Mouse (Mus musculus) retina, embryonic 14.5 days (tissue): ENCODE measurements around the gene Cramp1l.

Source experiments
- DNase-seq: peaks from one replicate; pipeline ENCODE4 v3.0.0-alpha.2; 2015; ENCODE audit warnings: low spot score

The Cramp1l gene

GRCm38 (mm10) chr17:25015655-25016291 lies at the start of gene Cramp1l, which contains the start of gene Ift140:
TSS of gene Cramp1l (minus strand) at chr17:25015788.
TSS of gene Ift140 (plus strand) at chr17:25016085.
- peak; percentile 99 for DNase-seq

GRCm38 (mm10) chr17:25065189-25065588 lies 49.6 kb upstream of the Cramp1l start:
- DNase-seq: no peak

- no peak for DNase-seq
Measured at GRCm38 (mm10) chr17:25064351-25064750, 48.8 kb upstream of the Cramp1l start.

DNA sequence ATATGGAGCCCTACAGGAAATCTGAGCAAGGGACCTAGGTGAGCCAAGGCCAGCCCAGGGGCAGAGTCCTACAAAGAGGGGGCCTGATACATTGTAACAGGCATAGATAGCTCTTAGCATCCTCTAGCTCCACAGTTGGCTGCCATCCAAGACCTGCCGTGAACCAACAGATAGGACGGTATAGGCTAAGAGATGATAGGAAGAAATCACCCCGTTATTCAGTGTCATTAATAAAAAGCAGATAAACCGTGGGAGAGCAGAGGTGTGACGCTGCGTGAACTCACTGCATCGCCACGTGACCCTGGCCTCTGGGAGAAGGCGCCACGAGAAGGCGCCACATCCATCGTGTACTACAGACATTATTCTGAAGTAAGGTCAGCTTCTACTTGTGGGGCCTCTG lies 48.3 kb upstream of the Cramp1l start:
- DNase-seq: no peak

GRCm38 (mm10) chr17:25063261-25063660 lies 47.7 kb upstream of the Cramp1l start:
- no peak for DNase-seq

GRCm38 (mm10) chr17:25057041-25057440 lies 41.5 kb upstream of the Cramp1l start:
- no peak for DNase-seq

DNA sequence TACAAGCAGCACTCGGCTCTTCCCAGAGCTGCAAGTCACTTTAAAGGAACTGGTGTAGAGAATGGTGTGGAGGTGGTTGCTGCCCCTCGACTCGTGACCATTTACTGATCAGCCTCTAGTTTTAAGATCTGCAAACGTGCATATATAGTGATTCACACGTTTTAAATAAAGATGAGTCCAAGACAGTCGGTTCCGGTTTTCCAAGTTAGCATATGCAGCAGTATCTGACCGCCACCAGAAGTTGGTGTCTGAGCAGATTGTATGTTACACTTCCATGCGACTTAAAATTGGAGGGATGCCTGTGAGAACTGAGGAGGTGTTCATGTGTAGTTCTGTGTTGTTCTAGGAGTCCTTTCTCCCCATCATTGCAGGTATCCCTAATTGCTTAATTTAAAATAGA lies 37.7 kb upstream of the Cramp1l start:
- no peak for DNase-seq

GRCm38 (mm10) chr17:25047143-25047542 lies 31.6 kb upstream of the Cramp1l start:
- no peak for DNase-seq

- DNase-seq: no peak
Measured at GRCm38 (mm10) chr17:25045281-25045680, 29.7 kb upstream of the Cramp1l start.

- no peak for DNase-seq
Measured at GRCm38 (mm10) chr17:25044879-25045278, 29.3 kb upstream of the Cramp1l start.

DNA sequence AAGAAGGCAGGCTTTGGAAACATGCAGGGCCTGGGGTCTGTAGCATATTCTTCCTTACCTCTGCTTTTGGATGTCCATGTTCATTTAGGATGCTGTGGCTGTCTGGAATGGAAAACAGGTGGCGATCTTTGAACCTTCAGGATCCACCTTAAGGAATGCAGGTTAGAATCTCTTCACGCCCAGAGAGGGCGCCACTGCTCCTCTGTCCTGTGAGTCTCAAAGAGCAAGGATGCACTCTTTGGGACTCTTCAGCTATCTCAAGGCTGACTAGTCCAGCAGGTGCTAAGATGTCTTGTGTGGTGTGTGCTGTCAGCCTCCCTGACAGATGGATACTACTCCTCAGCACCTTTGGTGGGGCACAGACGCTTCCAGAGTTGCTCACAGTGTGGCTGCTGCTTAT lies 20.6 kb upstream of the Cramp1l start:
- no peak for DNase-seq

DNA sequence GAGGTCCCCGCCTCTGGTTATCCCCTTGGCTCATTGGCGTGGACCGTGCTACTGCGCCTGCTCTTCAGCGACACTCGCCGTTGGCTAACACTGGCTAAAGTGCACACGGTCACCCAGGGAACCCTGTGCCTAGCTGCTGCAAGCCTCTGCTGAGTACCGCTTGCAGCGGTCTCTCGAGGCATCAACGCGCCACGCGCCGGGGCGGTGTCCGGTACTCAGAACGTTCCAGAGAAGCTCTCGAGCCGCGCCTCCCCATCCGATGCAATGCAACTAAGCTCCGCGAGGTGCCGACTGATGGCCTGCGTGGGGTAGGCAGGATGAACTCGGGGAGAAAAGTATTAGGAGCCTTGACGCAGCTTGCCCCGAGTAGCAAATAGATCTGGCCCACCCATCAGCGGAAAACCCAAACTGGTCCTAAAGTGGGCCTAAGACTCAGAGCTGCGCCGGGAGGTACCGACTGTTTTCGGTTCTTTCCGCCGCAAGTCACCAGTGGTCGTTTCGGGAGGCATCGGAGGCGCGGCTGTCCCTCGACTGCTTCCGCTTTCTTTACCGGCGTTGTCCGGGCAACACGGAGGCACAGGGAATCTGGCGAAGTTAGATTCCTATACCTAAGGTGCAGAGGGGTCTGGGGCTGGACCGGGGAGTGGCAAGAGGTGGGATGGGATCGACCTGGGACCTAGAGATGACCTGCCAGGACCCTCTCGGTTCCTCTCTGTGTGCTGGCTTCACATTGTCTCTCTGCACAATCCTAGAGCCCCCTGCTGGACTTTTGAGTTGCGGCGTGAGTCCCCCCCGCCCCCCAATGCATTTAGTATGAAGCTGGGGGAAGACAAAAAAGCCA lies 924 bp upstream of the Cramp1l start:
- peak; percentile 73 for DNase-seq

DNA sequence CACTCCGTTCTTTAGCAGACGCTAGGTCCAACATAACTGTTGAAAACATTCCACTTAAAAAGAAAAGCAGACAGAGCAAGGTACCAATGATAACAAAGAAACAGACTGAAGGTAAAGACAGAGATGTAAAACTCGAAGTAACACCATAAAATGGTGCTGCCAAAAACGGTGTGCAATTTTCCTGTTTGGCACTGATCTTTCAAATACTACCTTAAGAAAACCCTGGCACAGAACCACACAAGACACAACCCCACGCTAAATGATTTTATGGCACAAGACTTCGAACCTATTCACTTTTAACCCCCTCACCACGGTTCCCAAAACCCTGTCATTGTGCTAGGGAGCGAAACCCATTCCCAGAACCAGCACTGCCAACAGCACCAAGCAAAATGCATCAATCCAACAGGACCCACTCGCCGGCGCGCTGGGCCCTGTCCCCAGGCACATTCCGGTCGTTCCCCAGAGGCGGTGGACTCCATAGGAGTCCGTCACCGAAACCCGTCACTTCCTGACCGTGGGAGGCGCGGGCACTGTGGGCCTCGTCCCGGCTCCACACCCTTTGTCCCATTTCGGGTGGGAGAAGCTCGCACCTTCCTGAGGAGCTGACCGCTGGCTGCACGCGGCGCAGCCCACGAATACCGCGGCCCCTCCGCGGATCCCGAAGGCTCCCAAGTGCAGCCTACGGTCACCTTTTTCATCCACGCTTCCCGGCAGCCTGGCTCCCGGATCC lies 582 bp downstream of the Cramp1l start:
- DNase-seq: peak; percentile 49

GRCm38 (mm10) chr17:25013606-25014501 lies 1.7 kb downstream of the Cramp1l start:
- DNase-seq: peak; percentile 44

- DNase-seq: no peak
Measured at GRCm38 (mm10) chr17:25007480-25007879, 8.1 kb downstream of the Cramp1l start.

DNA sequence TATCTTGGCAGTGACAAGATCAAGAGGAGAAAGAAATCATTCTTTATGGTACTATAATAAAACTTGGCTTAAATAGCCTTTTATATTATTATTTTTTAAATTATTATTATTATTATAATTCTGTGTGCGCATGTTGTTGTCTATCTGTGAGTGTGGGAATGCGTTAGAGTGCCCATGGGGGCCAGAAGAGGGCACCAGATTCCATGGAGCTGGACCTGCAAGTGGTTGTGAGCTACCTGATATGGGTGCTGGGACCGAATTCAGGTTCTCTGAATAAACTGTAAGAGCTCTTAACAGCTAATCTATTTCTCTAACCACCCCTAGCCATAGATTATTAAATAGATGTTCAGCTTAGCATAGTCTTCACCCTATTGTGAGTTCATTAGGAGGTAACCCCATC lies 10.5 kb downstream of the Cramp1l start:
- DNase-seq: no peak

GRCm38 (mm10) chr17:24994721-24995120 lies 20.9 kb downstream of the Cramp1l start:
- DNase-seq: no peak

- no peak for DNase-seq
Measured at GRCm38 (mm10) chr17:24987221-24987620, 28.4 kb downstream of the Cramp1l start.

GRCm38 (mm10) chr17:24960852-24961715 lies 54.5 kb downstream of the Cramp1l start:
- DNase-seq: peak; percentile 2

- DNase-seq: peak; percentile 98
Measured at GRCm38 (mm10) chr17:24960135-24960851, 55.3 kb downstream of the Cramp1l start, which contains the start of gene Jpt2. TSS of gene Jpt2 (minus strand) at chr17:24960689.
